Mouse (Mus musculus) cerebellum, adult 2 months (tissue): ENCODE measurements around the gene Gimap7.

Experiments used
- CTCF ChIP-seq: fragments of 200-500 bp; IDR thresholded peaks from 2 replicates; pipeline ENCODE4 v1.5.1; 2011; ENCODE audit warnings: low read depth, mild to moderate bottlenecking, control low read depth, low read length, moderate library complexity, borderline replicate concordance; ENCODE audit not compliant: insufficient read depth
- POLR2A ChIP-seq: fragments of 200-500 bp; IDR thresholded peaks from 2 replicates; pipeline ENCODE4 v1.6.1; 2011; ENCODE audit warnings: low read length, control low read depth, borderline replicate concordance; ENCODE audit not compliant: insufficient read depth

DNA sequence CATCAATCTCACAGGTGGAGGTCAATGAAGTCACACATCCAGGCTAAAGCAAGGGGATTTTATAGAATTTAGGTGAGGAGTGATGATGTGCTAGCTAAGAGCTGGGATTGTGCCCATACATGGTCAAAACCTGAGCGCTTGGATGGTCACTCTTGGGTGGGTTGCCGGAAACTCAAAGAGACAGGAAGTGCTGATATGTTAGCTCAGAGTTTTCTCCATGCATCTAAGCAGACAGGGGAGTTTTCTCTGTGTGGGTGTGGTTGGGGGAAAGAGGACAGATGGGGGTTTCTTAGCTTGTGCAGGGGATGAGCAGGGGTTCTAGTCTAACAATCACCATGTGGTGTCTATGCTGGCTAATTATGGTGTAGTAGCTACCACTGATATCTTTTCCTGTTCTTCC is 29.1 kb upstream of the Gimap7 start:
- no peak for TF ChIP-seq POLR2A
- TF ChIP-seq CTCF: no peak
